Mouse (Mus musculus): Measurements from ENCODE around the gene Trir.
A peak's percentile ranks its signal among the peaks of the same experiment; 100 is the strongest.

Gene Trir

GRCm38 (mm10) chr8:85076001-85076400, 49.4 kb downstream of the Trir start:
- DNase-seq (ENCODE audit: extremely low read depth, insufficient read length, low spot score), result peak; percentile 41

- DNase-seq (ENCODE audit: extremely low read depth, insufficient read length, low spot score), result no peak
Observed at GRCm38 (mm10) chr8:85076993-85077392, 50.4 kb downstream of the Trir start.
